Mouse (Mus musculus) limb, embryonic 11.5 days (tissue): ENCODE data around the gene Mcm9. TPM values are rescaled to one million over a fixed set of nuclear protein-coding genes. Genes with fewer than 3 reads are reported as not detected.

Experiments used
- ATAC-seq: fragments of 200-750 bp; cut with Nextera tagmentation; 2 replicates; pipeline ENCODE4 v1.8.0; 2017; ENCODE audit warnings: low read depth; ENCODE audit not compliant: insufficient number of reproducible peaks, low FRiP score, low TSS enrichment
- DNase-seq: peaks from one replicate; pipeline ENCODE4 v3.0.0-alpha.2; 2015; ENCODE audit warnings: low spot score
- H3K27ac ChIP-seq: fragments of 300-500 bp; sonication (generic); replicated peaks from 2 replicates; pipeline ENCODE4 v1.5.1; 2014; ENCODE audit warnings: low read depth, mild to moderate bottlenecking, low read length
- H3K27me3 ChIP-seq: fragments of 300-500 bp; sonication (generic); 2 replicates; pipeline ENCODE4 v1.6.1; 2014; ENCODE audit warnings: mild to moderate bottlenecking, low read length, mixed read lengths; ENCODE audit not compliant: control insufficient read depth, insufficient read depth
- H3K36me3 ChIP-seq: fragments of 300-500 bp; sonication (generic); 2 replicates; pipeline ENCODE4 v1.6.1; 2014; ENCODE audit warnings: mild to moderate bottlenecking, low read length, moderate library complexity, mixed read lengths; ENCODE audit not compliant: control insufficient read depth, insufficient read depth
- H3K4me1 ChIP-seq: fragments of 300-500 bp; sonication (generic); 2 replicates; pipeline ENCODE4 v1.6.1; 2014; ENCODE audit warnings: low read length, mixed read lengths; ENCODE audit not compliant: control insufficient read depth, insufficient read depth
- H3K4me2 ChIP-seq: fragments of 300-500 bp; sonication (generic); 2 replicates; pipeline ENCODE4 v1.6.1; 2014; ENCODE audit warnings: low read depth, mild to moderate bottlenecking, moderate library complexity; ENCODE audit not compliant: severe bottlenecking
- H3K4me3 ChIP-seq: fragments of 300-500 bp; sonication (generic); 2 replicates; pipeline ENCODE4 v1.5.1; 2014; ENCODE audit warnings: low read depth, low read length
- H3K9ac ChIP-seq: fragments of 300-500 bp; sonication (generic); 2 replicates; pipeline ENCODE4 v1.6.1; 2014; ENCODE audit warnings: mild to moderate bottlenecking, low read length
- H3K9me3 ChIP-seq: fragments of 300-500 bp; sonication (generic); 2 replicates; pipeline ENCODE4 v1.6.1; 2016; ENCODE audit warnings: low read length; ENCODE audit not compliant: control insufficient read depth
- WGBS: fragments of 180-500 bp; shearing (Covaris S2); extraction: QIAGEN DNeasy Blood & Tissue Kit; methylation state at CpG from one replicate; pipeline ENCODE4 v1.1.7; 2014; 5-methylcytosine and 5-hydroxymethylcytosine counted together
- polyA plus RNA-seq: library from polyadenylated mRNA; unstranded; fragments of >200 nt; fragmentation: Nextera tagmentation; extraction: Ambion mirVana; gene quantifications from 2 replicates; pipeline ENCODE4 v1.2.1, GENCODE M21; 2014

The Mcm9 gene
- polyA plus RNA-seq, 1 experiment from 2014 or later, result 16.0 TPM

DNA sequence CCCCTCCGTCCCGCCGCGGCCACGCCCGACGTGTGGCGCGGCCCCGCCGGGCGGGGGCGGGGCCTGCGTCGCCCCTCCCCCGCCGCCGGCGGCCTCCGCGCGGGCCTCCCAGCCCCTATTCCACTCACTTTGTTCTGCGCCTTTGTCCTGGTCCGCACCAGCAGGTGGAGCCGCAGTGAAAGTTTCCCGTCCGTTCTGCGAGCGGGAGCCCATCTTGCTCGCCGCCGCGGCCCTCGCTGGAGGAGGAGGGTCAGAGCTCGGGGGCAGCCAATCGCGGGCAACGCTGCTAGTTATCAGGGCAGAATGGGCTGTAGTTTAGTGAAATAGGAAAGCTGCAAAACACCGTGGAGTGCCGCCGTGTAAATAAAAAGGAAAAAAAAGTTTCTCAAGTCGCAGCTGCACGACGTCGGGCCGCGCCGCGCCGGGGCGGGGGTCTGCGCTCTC lies 33.5 kb downstream of the Mcm9 start, which contains the start of gene Asf1a:
Gene Asf1a, plus strand, starts transcription at position 81 of the 444 bp plus-strand sequence.
- H3K27me3 ChIP-seq, result no peaks in the 10 kb centered on the region
- WGBS, result 1% methylated on average over 47 of the region's 52 CpGs
- H3K9ac ChIP-seq, result peak within 1 kb of the TSS; percentile 99
- H3K9me3 ChIP-seq, result no peaks in the 10 kb centered on the region
- peak; percentile 98 for DNase-seq
- peak within 1 kb of the TSS; percentile 90 for H3K4me3 ChIP-seq
- peak within 1 kb of the TSS; percentile 99 for H3K27ac ChIP-seq
- H3K4me2 ChIP-seq, result peak within 1 kb of the TSS; percentile 66
- ATAC-seq, result peak; percentile 95
- H3K36me3 ChIP-seq, result no peaks in the 10 kb centered on the region
- H3K4me1 ChIP-seq, result 0 out of 2 replicates have a peak, but pooled peaks cover 8% of the 10 kb centered on the region

DNA sequence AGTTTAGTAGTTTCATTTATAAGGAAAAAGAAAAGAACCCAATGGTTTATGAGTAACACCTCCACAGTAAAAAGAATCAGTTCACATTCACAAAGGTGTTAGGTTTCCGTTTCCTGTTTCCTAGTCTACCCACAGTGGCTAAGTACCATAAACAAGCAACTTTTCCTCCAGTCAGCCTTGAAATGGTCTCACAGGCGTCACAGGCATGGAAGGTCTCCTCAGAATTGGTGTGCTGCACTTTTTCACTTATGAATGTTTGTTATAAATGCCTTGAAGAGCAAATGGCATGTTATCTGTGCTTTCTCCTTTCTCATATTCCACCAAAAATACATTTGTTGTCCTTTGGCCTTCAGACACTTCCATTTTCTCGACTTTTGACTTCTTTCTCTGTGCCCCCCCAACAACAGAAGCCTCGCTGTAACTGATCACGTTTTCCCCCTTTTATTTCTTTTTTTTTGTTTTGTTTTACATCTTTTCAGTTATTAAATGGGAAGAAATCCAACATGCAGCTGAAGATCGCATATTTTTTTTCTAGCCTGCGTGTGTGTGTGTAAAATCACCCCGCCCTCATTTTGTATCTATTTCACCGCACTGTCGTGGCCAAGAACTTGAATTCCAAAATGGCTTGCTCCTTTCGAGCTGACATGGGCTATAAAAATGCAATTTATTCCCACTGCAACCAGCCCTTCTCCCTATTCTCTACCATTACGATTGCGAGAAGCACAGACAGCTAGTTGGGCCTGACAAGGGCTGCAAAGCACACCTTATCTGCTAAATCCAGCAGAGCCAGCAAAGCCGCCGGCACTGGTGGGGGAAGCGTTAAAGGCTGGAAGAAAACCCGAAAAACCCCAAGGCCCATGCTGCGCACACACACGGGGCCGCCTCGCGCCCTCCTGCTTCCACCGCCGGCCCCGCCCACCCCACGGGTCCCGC lies 34.2 kb downstream of the Mcm9 start:
- 6% methylated on average over 27 of the region's 27 CpGs for WGBS
- H3K9me3 ChIP-seq, result no peaks in the 10 kb centered on the region
- peak overlapping the region; percentile 74 for H3K27ac ChIP-seq
- peak; percentile 35 for DNase-seq
- peak overlapping the region; percentile 66 for H3K4me2 ChIP-seq
- ATAC-seq, result peak; percentile 93
- no peaks in the 10 kb centered on the region for H3K36me3 ChIP-seq
- 0 out of 2 replicates have a peak, but pooled peaks cover 8% of the 10 kb centered on the region for H3K4me1 ChIP-seq
- no peaks in the 10 kb centered on the region for H3K27me3 ChIP-seq
- H3K9ac ChIP-seq, result peak overlapping the region; percentile 58
- peak overlapping the region; percentile 90 for H3K4me3 ChIP-seq

DNA sequence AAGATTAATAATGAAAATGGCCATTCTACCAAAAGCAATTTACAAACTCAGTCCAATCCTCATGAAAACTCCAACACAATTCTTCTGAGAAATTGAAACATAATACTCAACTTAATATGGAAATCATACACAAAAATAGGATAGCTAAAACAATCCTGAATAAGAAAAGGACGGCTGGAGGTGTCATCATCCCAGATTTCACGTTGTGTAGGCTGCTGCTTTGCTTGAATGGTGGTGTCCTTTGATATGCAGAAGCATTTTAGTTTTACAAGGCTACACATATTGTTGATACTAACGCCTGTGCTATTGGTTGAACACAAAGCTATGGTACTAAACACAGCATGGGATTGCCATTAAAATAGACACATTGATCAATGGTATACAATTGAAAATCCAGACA lies 44.5 kb downstream of the Mcm9 start:
- H3K36me3 ChIP-seq, result no peaks in the 10 kb centered on the region
- no peak overlapping the region for H3K4me2 ChIP-seq
- ATAC-seq, result no peak
- H3K9ac ChIP-seq, result no peak overlapping the region
- DNase-seq, result no peak
- WGBS, result 71% methylated on average over 3 of the region's 3 CpGs
- no peaks in the 10 kb centered on the region for H3K27me3 ChIP-seq
- no peak overlapping the region for H3K4me3 ChIP-seq
- no peaks in the 10 kb centered on the region; the same call in 1 of the 2 replicates for H3K4me1 ChIP-seq
- no peak overlapping the region for H3K27ac ChIP-seq
- H3K9me3 ChIP-seq, result no peaks in the 10 kb centered on the region

- peak; percentile 26 for DNase-seq
- H3K27ac ChIP-seq, result no peak overlapping the region
- H3K9ac ChIP-seq, result peak overlapping the region; percentile 45; the same call in 1 of the 2 replicates
- peaks cover 2% of the 10 kb centered on the region; the same call in 1 of the 2 replicates for H3K4me1 ChIP-seq
- 22% methylated on average over 10 of the region's 12 CpGs for WGBS
- H3K4me3 ChIP-seq, result peak overlapping the region; percentile 22
- peak overlapping the region; percentile 54 for H3K4me2 ChIP-seq
- ATAC-seq, result peak; percentile 65
- H3K9me3 ChIP-seq, result no peaks in the 10 kb centered on the region
- H3K27me3 ChIP-seq, result no peaks in the 10 kb centered on the region
- no peaks in the 10 kb centered on the region for H3K36me3 ChIP-seq
Observed at GRCm38 (mm10) chr10:53581087-53581486, 49.2 kb downstream of the Mcm9 start.

GRCm38 (mm10) chr10:53580621-53581081 lies 49.6 kb downstream of the Mcm9 start:
- H3K27ac ChIP-seq, result no peak overlapping the region
- H3K4me3 ChIP-seq, result peak overlapping the region; percentile 22
- H3K9me3 ChIP-seq, result no peaks in the 10 kb centered on the region
- ATAC-seq (peak; percentile 81), DNase-seq (peak; percentile 44)
- H3K4me2 ChIP-seq, result peak overlapping the region; percentile 54
- WGBS, result 16% methylated on average over 14 of the region's 14 CpGs
- peak overlapping the region; percentile 45; the same call in 1 of the 2 replicates for H3K9ac ChIP-seq
- H3K36me3 ChIP-seq, result no peaks in the 10 kb centered on the region
- H3K4me1 ChIP-seq, result peaks cover 2% of the 10 kb centered on the region; the same call in 1 of the 2 replicates
- H3K27me3 ChIP-seq, result no peaks in the 10 kb centered on the region

DNA sequence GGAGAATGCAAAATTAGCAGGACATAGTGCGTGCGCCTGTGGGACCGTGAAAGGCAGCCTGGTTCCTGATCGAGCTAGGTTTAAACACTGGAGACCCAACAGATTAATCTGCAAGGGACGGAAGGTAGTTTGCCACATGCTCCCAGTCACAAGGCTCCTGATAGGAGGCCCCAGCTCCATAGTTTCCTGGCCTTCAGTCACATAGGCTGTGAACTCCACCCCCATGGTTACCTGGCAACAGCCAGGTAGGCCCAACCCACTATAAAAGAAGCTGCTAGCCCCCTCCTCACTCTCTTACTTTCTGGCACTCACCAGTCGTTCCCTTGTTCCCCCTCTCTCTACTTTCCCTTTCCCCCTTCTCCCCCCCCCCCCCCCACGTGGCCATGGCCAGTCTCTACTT lies 50.1 kb downstream of the Mcm9 start:
- Histone ChIP-seq H3K27me3 (no peaks in the 10 kb centered on the region), H3K36me3 (no peaks in the 10 kb centered on the region), H3K4me3 (peak overlapping the region; percentile 22; the same call in 1 of the 2 replicates), H3K4me1 (peaks cover 2% of the 10 kb centered on the region; the same call in 1 of the 2 replicates), H3K9me3 (no peaks in the 10 kb centered on the region), H3K9ac (no peak overlapping the region; the same call in 1 of the 2 replicates), H3K27ac (no peak overlapping the region), H3K4me2 (no peak overlapping the region)
- peak; percentile 26 for DNase-seq
- peak; percentile 58; the same call in 1 of the 2 replicates for ATAC-seq
- WGBS, result 39% methylated on average over 7 of the region's 7 CpGs

DNA sequence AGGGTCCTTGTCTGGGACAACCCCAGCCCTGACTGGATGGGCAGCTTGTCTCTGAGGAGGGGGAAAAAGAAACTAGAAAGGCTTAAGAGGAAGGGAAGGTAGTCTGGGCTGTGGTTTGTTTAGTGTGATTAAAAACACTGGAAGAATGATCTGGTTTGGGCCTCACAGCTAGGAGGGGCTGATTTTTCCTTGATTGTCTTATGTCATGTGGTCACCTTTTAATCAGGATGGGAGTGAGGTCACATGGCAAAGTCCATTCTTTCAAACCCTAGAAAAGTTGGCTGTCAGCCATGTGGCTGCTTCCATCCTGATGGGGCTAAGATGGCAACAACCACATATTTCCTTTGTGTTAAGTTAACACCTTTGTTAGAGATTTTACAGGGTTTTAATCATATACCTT lies 61.7 kb downstream of the Mcm9 start:
- no peak overlapping the region for H3K4me3 ChIP-seq
- DNase-seq (no peak), ATAC-seq (no peak)
- no peak overlapping the region for H3K27ac ChIP-seq
- H3K9me3 ChIP-seq, result no peaks in the 10 kb centered on the region
- no peaks in the 10 kb centered on the region for H3K36me3 ChIP-seq
- H3K4me2 ChIP-seq, result no peak overlapping the region
- no peaks in the 10 kb centered on the region for H3K27me3 ChIP-seq
- H3K4me1 ChIP-seq, result no peaks in the 10 kb centered on the region
- no peak overlapping the region for H3K9ac ChIP-seq

GRCm38 (mm10) chr10:53565538-53565937 lies 64.7 kb downstream of the Mcm9 start:
- Histone ChIP-seq H3K9ac (no peak overlapping the region), H3K27me3 (no peaks in the 10 kb centered on the region), H3K27ac (no peak overlapping the region), H3K4me2 (no peak overlapping the region), H3K36me3 (no peaks in the 10 kb centered on the region), H3K4me1 (no peaks in the 10 kb centered on the region), H3K4me3 (no peak overlapping the region), H3K9me3 (no peaks in the 10 kb centered on the region)
- DNase-seq (no peak), ATAC-seq (no peak)
- WGBS, result 87% methylated on average over 2 of the region's 2 CpGs
